Mouse (Mus musculus) brain, embryonic 14.5 days (tissue): ENCODE results near the gene Ajm1. TPM values are rescaled to one million over a fixed set of nuclear protein-coding genes. Genes with fewer than 3 reads are reported as not detected.

Experiments
- DNase-seq: peaks from one replicate; pipeline ENCODE4 v3.0.0-alpha.2; 2011; ENCODE audit warnings: low read depth
- CTCF ChIP-seq: fragments of 200-500 bp; IDR thresholded peaks from 2 replicates; pipeline ENCODE4 v1.5.1; 2012; ENCODE audit warnings: inconsistent platforms, mild to moderate bottlenecking, moderate library complexity, borderline replicate concordance; ENCODE audit not compliant: insufficient read depth, insufficient read length; ENCODE audit errors: extremely low read depth
- POLR2A ChIP-seq: fragments of 200-500 bp; IDR thresholded peaks from 2 replicates; pipeline ENCODE4 v1.6.1; 2012; ENCODE audit warnings: mild to moderate bottlenecking, inconsistent platforms, borderline replicate concordance; ENCODE audit not compliant: poor library complexity, insufficient read depth, insufficient read length, severe bottlenecking; ENCODE audit errors: extremely low read depth
- polyA plus RNA-seq: library from polyadenylated mRNA; depleted of rRNA; stranded (reverse); fragments of >200 nt; gene quantifications from 2 replicates; pipeline ENCODE4 v1.2.3, GENCODE M21; 2012

Ajm1 gene
- polyA plus RNA-seq, 1 experiment = 30.3 TPM

- no peak for DNase-seq
- TF ChIP-seq CTCF (no peak), POLR2A (no peak)
Measured at GRCm38 (mm10) chr2:25575432-25576027, 6.0 kb downstream of the Ajm1 start.

GRCm38 (mm10) chr2:25574579-25575431, 6.8 kb downstream of the Ajm1 start, which contains the start of the genes Mamdc4 and Phpt1:
Mamdc4 (minus strand) TSS chr2:25574845.
Phpt1 (minus strand) TSS chr2:25575224.
- peak; percentile 99 for DNase-seq
- TF ChIP-seq CTCF (no peak), POLR2A (peak; percentile 38; the same call in 1 of the 2 replicates)

- DNase-seq = no peak
Measured at GRCm38 (mm10) chr2:25574136-25574535, 7.4 kb downstream of the Ajm1 start.

GRCm38 (mm10) chr2:25573068-25573467, 8.5 kb downstream of the Ajm1 start:
- TF ChIP-seq POLR2A (no peak), CTCF (no peak)
- DNase-seq = no peak

More at GRCm38 (mm10) chr2:25574136-25574535, 7.4 kb downstream of the Ajm1 start:
- TF ChIP-seq CTCF (no peak), POLR2A (no peak)

DNA sequence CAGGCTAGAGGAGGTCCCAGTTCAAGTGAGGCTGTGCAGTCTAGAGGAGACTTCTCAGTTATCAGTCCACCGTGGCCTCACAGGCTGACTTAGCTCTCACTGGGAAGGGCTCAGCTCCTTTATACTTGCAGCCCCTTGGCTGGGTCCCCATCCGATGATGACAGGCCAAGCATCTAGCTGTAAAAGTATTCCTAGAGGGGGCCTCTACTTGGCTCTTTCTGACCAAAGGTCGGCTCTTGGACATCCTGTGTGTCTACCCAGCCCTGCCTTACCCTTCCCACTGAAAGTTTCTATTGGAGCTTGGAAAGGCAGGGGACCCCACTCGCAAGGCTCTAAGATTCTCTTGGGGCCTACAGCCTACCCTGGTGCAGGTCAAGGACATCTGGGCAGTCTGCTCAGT, 10.3 kb downstream of the Ajm1 start:
- DNase-seq = no peak
- TF ChIP-seq POLR2A (no peak), CTCF (no peak)

GRCm38 (mm10) chr2:25569323-25569722, 12.2 kb downstream of the Ajm1 start:
- no peak for DNase-seq
- no peak for TF ChIP-seq CTCF
- TF ChIP-seq POLR2A = no peak

- TF ChIP-seq CTCF (no peak), POLR2A (no peak)
- no peak for DNase-seq
Measured at GRCm38 (mm10) chr2:25568473-25569019, 13.0 kb downstream of the Ajm1 start.

DNA sequence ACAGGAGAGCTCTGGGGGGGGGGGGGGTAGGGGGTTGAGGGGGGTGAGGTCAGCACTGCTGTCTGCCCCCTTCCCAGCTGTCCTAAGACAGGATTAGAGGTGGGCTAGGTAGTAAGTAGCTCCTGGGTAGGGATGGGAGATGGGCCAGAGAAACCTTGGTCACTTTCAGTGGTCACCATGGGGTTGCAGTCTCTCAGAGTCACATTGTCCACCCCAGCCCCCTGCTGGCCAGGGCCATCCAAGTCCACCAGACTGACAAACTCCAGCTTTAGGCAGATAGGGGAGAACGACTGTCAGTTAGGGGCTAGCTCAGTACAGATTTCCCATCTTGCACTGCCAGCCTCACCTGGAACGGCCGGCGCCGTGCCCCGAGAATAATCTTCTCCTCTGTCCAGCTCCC, 15.0 kb downstream of the Ajm1 start:
- DNase-seq = no peak
- TF ChIP-seq CTCF (0 out of 2 replicates have a peak, but pooled peaks have one; percentile 19), POLR2A (no peak)

- TF ChIP-seq CTCF (no peak), POLR2A (no peak)
Measured at GRCm38 (mm10) chr2:25565741-25566140, 15.8 kb downstream of the Ajm1 start.

DNA sequence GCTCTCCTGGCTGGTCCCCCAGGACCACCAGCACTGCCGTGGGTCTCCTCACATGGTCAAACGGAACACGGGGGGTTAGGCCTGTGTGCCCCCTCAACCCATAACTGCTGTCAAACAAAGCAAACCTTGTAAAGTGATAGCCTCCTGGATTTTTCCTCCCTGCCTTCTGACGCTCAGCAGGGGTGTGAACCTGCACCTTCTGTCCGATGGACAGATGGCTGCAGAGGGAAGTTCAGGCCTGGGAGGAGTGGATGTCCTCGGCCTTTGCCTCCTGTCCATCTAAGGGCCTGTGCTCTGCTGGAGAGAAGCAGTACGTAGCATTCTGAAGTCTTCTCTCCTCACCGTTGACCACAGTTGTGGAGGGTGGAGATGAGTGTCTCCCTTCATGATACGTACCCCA, 19.6 kb downstream of the Ajm1 start:
- no peak for TF ChIP-seq POLR2A
- no peak for TF ChIP-seq CTCF
- DNase-seq = no peak

More at GRCm38 (mm10) chr2:25565741-25566140, 15.8 kb downstream of the Ajm1 start:
- DNase-seq = no peak

GRCm38 (mm10) chr2:25560551-25560950, 21.0 kb downstream of the Ajm1 start:
- DNase-seq = no peak
- TF ChIP-seq CTCF (no peak), POLR2A (no peak)
